Mouse (Mus musculus) heart, adult 2 months (tissue): Measurements from ENCODE around the gene Kpna4.

ENCODE experiments used
- CTCF ChIP-seq: fragments of 200-600 bp; IDR thresholded peaks from 2 replicates; pipeline ENCODE4 v1.8.1; 2022; ENCODE audit warnings: antibody characterized with exemption, mild to moderate bottlenecking, moderate library complexity
- POLR2A ChIP-seq: fragments of 200-500 bp; IDR thresholded peaks from 2 replicates; pipeline ENCODE4 v1.6.1; 2011; ENCODE audit warnings: mild to moderate bottlenecking, low read depth, low read length, control low read depth; ENCODE audit not compliant: insufficient read depth

DNA sequence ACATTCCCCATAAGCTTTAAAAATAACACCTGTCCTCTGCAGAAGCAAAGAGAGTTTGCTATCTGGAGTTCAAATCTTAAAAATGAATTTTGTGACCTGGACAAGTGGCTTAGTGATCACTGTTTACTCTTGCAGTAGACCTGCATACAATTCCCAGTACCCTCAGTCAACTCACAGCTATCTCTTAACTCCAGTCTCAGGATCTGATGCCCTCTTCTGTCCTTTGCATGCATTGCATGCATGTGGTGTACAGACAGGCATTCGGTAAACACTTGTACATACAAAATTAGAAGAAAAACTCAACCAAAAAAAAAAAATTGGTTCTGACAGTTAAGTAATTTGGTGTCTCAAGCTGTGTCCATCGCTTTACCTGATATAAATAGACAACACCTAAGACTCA lies 106.6 kb downstream of the Kpna4 start:
- TF ChIP-seq CTCF, result peak; percentile 53
- TF ChIP-seq POLR2A, result no peak
